Mouse (Mus musculus) ES-Bruce4 (cell line): ENCODE measurements at regions not wholly inside any gene's neighbourhood (a gene's known extent, or its start where the extent isn't known, plus 50 kb on each side); places are given as distances from the start of the nearest gene placed in this dataset.
"Not testable (repeated sequence)": the region's sequence is repeated elsewhere in the genome, so short reads cannot be mapped to it uniquely, and the experiment has no call there.

ENCODE experiments used
- H3K27ac ChIP-seq: 2 replicates; pipeline ENCODE4 v1.5.1; 2012; ENCODE audit warnings: low read length, inconsistent platforms; ENCODE audit not compliant: insufficient read depth
- H3K27me3 ChIP-seq: 2 replicates; pipeline ENCODE4 v1.6.1; 2012; ENCODE audit warnings: mild to moderate bottlenecking, low read length, inconsistent platforms; ENCODE audit not compliant: control insufficient read depth, poor library complexity, insufficient read depth, severe bottlenecking
- H3K36me3 ChIP-seq: 2 replicates; pipeline ENCODE4 v1.6.1; 2012; ENCODE audit warnings: inconsistent platforms, mild to moderate bottlenecking, low read length, moderate library complexity; ENCODE audit not compliant: control insufficient read depth, poor library complexity, insufficient read depth, severe bottlenecking
- H3K4me1 ChIP-seq: one replicate; pipeline ENCODE4 v1.8.1; 2011; ENCODE audit warnings: low read length; ENCODE audit not compliant: control insufficient read depth, insufficient read depth
- H3K4me3 ChIP-seq: 2 replicates; pipeline ENCODE4 v1.5.1; 2011; ENCODE audit warnings: low read depth, mild to moderate bottlenecking, low read length
- H3K9ac ChIP-seq: 2 replicates; pipeline ENCODE4 v1.6.1; 2012; ENCODE audit warnings: low read depth, mild to moderate bottlenecking, inconsistent platforms; ENCODE audit not compliant: poor library complexity, severe bottlenecking
- H3K9me3 ChIP-seq: replicated peaks from 2 replicates; pipeline ENCODE4 v1.6.1; 2012; ENCODE audit warnings: mild to moderate bottlenecking, low read length, inconsistent platforms; ENCODE audit not compliant: control insufficient read depth, poor library complexity, insufficient read depth, severe bottlenecking
- CTCF ChIP-seq: IDR thresholded peaks from one replicate; pipeline ENCODE4 v1.8.1; 2011; ENCODE audit warnings: low read depth, low read length
- EP300 ChIP-seq: IDR thresholded peaks from 2 replicates; pipeline ENCODE4 v1.6.1; 2011; ENCODE audit warnings: low read depth, low read length; ENCODE audit not compliant: insufficient read depth
- POLR2A ChIP-seq: IDR thresholded peaks from one replicate; pipeline ENCODE4 v1.8.1; 2011; ENCODE audit warnings: low read length; ENCODE audit not compliant: insufficient read depth

- H3K9ac ChIP-seq: no peak overlapping the region
- H3K27ac ChIP-seq: no peak overlapping the region
- TF ChIP-seq EP300 (no peak), POLR2A (no peak), CTCF (no peak)
- no peaks in the 10 kb centered on the region for H3K4me1 ChIP-seq
- no peaks in the 10 kb centered on the region for H3K27me3 ChIP-seq
- H3K4me3 ChIP-seq: no peak overlapping the region
- H3K9me3 ChIP-seq: no peaks in the 10 kb centered on the region
- H3K36me3 ChIP-seq: no peaks in the 10 kb centered on the region
Observed at GRCm38 (mm10) chr14:17513756-17514155, 146.3 kb upstream of the Thrb start.

- Histone ChIP-seq H3K4me3 (no peak overlapping the region), H3K9me3 (no peaks in the 10 kb centered on the region), H3K27ac (no peak overlapping the region), H3K27me3 (no peaks in the 10 kb centered on the region), H3K36me3 (no peaks in the 10 kb centered on the region), H3K9ac (no peak overlapping the region), H3K4me1 (no peaks in the 10 kb centered on the region)
- TF ChIP-seq CTCF: no peak
- no peak for TF ChIP-seq POLR2A
- TF ChIP-seq EP300: no peak
Observed at GRCm38 (mm10) chr14:17522696-17523095, 137.4 kb upstream of the Thrb start.

GRCm38 (mm10) chr14:17523916-17524315, 136.1 kb upstream of the Thrb start:
- Histone ChIP-seq H3K27ac (no peak overlapping the region), H3K9me3 (no peaks in the 10 kb centered on the region), H3K4me1 (no peaks in the 10 kb centered on the region), H3K4me3 (no peak overlapping the region), H3K9ac (no peak overlapping the region), H3K27me3 (no peaks in the 10 kb centered on the region), H3K36me3 (no peaks in the 10 kb centered on the region)
- TF ChIP-seq EP300 (no peak), POLR2A (no peak), CTCF (no peak)

- Histone ChIP-seq H3K9ac (no peak overlapping the region), H3K4me1 (no peaks in the 10 kb centered on the region), H3K9me3 (no peaks in the 10 kb centered on the region), H3K27ac (no peak overlapping the region), H3K36me3 (no peaks in the 10 kb centered on the region), H3K27me3 (no peaks in the 10 kb centered on the region), H3K4me3 (no peak overlapping the region)
- no peak for TF ChIP-seq CTCF
- no peak for TF ChIP-seq POLR2A
- no peak for TF ChIP-seq EP300
Observed at GRCm38 (mm10) chr14:17539322-17539721, 120.7 kb upstream of the Thrb start.

GRCm38 (mm10) chr14:17556458-17556857, 103.6 kb upstream of the Thrb start:
- Histone ChIP-seq H3K9ac (no peak overlapping the region), H3K4me3 (no peak overlapping the region), H3K36me3 (no peaks in the 10 kb centered on the region), H3K9me3 (no peaks in the 10 kb centered on the region), H3K27me3 (no peaks in the 10 kb centered on the region), H3K4me1 (no peaks in the 10 kb centered on the region), H3K27ac (no peak overlapping the region)
- no peak for TF ChIP-seq CTCF
- no peak for TF ChIP-seq POLR2A

GRCm38 (mm10) chr14:17560001-17560400, 100.1 kb upstream of the Thrb start:
- H3K4me1 ChIP-seq, H3K9ac ChIP-seq, H3K9me3 ChIP-seq, H3K36me3 ChIP-seq, H3K27me3 ChIP-seq, H3K27ac ChIP-seq, H3K4me3 ChIP-seq: not testable (repeated sequence)

GRCm38 (mm10) chr14:17567927-17568326, 92.1 kb upstream of the Thrb start:
- H3K27me3 ChIP-seq: no peaks in the 10 kb centered on the region
- H3K36me3 ChIP-seq: no peaks in the 10 kb centered on the region
- H3K9ac ChIP-seq: no peak overlapping the region
- H3K27ac ChIP-seq: no peak overlapping the region
- no peak for TF ChIP-seq CTCF
- no peak for TF ChIP-seq EP300
- TF ChIP-seq POLR2A: no peak
- no peaks in the 10 kb centered on the region; the same call in 1 of the 2 replicates for H3K9me3 ChIP-seq
- H3K4me1 ChIP-seq: no peaks in the 10 kb centered on the region
- H3K4me3 ChIP-seq: no peak overlapping the region
